Mouse (Mus musculus) mammary gland, adult 2 months (tissue): ENCODE measurements around the gene Dgke. TPM values are rescaled to one million over a fixed set of nuclear protein-coding genes. Genes with fewer than 3 reads are reported as not detected.

Source experiments
- polyA plus RNA-seq: library from polyadenylated mRNA; depleted of rRNA; stranded (reverse); fragments of >200 nt; gene quantifications from 2 replicates; pipeline ENCODE4 v1.2.3, GENCODE M21; 2012; ENCODE audit warnings: low replicate concordance; rRNA removed

The Dgke gene
- 6.7 and 9.8 TPM in 2 replicates for polyA plus RNA-seq

GRCm38 (mm10) chr11:89066750-89067149 is at the start of gene Dgke:
Dgke (minus strand) TSS chr11:89066850.

GRCm38 (mm10) chr11:89073541-89073940 is 6.9 kb upstream of the Dgke start, which contains the start of gene Gm525:
Gm525 (plus strand) TSS chr11:89073841.

GRCm38 (mm10) chr11:88998974-88999722 is 67.5 kb downstream of the Dgke start, which contains the start of gene Trim25:
Trim25 (plus strand) TSS chr11:88999376.

Other genes starting within 250 kb of the Dgke start
- gene Akap1, start 202.3 kb downstream of the Dgke start, polyA plus RNA-seq: 39.4 and 90.8 TPM in 2 replicates
- 21.7 and 39.8 TPM in 2 replicates for gene Scpep1, start 111.4 kb downstream of the Dgke start, polyA plus RNA-seq
- 0.19 and 1.3 TPM in 2 replicates for gene Elobl, start 99.9 kb downstream of the Dgke start, polyA plus RNA-seq
- 5.4 and 6.4 TPM in 2 replicates for gene Coil, start 96.6 kb downstream of the Dgke start, polyA plus RNA-seq
- gene Trim25, start 67.5 kb downstream of the Dgke start, polyA plus RNA-seq: 29.0 and 72.4 TPM in 2 replicates
- gene Gm525, start 7.0 kb upstream of the Dgke start, polyA plus RNA-seq: 1.6 and 2.9 TPM in 2 replicates
- 0.73 and 1.1 TPM in 2 replicates for gene Nog, start 235.5 kb upstream of the Dgke start, polyA plus RNA-seq